Mouse (Mus musculus): ENCODE data around the gene Fads3. TPM values are rescaled to one million over a fixed set of nuclear protein-coding genes. Genes with fewer than 3 reads are reported as not detected.

The Fads3 gene
- total RNA-seq, 2 experiments from 2014 or later: 55.6 to 55.7 TPM

GRCm38 (mm10) chr19:10053692-10054260, 12.4 kb downstream of the Fads3 start:
- DNase-seq: peak; percentile 52

- no peak for DNase-seq
Observed at GRCm38 (mm10) chr19:10054361-10055075, 13.1 kb downstream of the Fads3 start.

DNA sequence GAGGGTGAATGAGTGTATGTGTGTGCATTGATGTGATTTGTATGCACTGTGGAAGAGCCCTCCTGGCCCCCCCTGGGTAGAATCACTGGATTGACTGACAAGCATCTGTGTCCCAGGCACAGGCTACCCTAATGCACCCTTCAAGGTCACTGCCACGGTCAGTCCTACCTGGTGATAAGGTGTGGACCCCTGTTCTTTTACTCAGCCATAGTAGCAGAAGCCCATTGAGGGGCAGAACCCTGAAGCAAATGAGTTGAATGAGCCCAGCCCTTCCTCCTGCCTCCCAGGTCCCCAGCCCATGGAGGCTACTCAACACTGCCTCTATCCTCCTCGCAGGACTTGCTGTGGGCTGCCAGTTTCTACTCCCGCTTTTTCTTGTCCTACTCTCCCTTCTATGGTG, 13.9 kb downstream of the Fads3 start:
- DNase-seq: no peak

GRCm38 (mm10) chr19:10055783-10056660, 14.7 kb downstream of the Fads3 start:
- no peak for DNase-seq

GRCm38 (mm10) chr19:10056686-10057085, 15.3 kb downstream of the Fads3 start:
- no peak for DNase-seq

DNA sequence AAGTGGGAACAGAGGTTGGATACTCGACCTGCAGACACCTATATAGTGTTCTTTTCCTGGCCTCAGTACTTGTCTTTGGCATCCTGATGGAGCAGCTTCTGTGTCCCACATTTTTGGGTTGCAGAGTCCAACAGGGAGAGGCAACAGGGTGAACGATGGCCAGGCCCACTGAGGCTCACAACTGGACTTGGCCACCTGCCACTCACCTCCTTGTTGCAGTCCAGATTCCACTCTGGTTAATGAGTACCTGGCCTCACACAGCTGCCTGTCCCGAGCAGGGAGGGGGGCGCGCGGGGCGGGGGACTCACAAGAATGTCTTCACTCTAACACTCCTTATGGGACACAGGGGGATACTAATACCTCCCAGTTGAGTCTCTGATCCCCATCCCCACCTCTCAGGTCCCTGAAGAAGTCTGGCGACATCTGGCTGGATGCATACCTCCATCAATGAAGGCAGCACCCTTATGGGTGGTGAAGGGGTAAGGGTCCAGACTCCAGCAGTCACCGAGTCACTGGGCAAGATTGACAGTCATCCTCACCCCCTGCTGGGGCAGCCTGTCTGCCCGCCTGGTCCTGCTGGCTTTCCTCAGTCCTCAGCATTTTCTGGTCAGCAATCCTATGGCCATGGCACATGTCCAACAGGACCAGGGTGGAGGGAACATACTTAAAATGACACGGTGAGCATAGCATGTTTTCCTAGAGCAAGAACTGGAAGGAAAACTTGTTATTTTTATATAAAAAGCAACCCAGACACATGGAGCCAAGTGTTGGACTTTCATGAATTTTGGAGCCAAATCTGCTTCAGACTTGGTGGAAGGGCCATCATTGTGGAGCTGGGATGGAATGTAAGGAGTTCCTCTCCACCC, 16.4 kb downstream of the Fads3 start:
- no peak for DNase-seq

GRCm38 (mm10) chr19:10058352-10058825, 17.0 kb downstream of the Fads3 start:
- no peak for DNase-seq

DNA sequence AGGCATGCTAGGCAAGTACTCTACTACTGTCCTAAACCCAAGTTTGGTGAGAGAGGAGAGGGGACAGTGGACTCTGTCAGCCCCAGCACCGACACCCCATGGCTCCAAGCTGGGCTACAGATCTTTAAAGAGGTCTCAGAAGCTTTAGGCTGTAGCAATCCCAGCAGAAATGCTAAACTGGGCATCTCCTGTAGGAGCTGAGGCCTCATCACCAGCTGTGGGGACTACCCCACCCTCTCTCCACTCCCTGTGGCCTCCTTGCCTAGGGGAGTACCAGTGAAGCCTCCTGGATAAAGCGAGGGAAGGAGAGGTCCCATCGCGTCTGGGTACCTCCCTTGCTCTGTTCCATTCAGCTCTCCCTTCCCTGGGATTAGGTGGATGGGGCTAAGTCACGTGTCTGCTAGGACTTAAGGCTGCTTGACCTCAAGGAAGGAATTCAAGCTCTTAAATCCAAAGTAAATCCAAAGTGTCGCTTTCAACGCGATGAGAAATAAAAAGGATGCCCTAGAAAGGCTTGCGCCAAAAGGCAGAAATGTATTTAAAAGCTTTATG, 17.6 kb downstream of the Fads3 start:
- DNase-seq: no peak

- DNase-seq: peak; percentile 52
Observed at GRCm38 (mm10) chr19:10059911-10060567, 18.7 kb downstream of the Fads3 start.

DNA sequence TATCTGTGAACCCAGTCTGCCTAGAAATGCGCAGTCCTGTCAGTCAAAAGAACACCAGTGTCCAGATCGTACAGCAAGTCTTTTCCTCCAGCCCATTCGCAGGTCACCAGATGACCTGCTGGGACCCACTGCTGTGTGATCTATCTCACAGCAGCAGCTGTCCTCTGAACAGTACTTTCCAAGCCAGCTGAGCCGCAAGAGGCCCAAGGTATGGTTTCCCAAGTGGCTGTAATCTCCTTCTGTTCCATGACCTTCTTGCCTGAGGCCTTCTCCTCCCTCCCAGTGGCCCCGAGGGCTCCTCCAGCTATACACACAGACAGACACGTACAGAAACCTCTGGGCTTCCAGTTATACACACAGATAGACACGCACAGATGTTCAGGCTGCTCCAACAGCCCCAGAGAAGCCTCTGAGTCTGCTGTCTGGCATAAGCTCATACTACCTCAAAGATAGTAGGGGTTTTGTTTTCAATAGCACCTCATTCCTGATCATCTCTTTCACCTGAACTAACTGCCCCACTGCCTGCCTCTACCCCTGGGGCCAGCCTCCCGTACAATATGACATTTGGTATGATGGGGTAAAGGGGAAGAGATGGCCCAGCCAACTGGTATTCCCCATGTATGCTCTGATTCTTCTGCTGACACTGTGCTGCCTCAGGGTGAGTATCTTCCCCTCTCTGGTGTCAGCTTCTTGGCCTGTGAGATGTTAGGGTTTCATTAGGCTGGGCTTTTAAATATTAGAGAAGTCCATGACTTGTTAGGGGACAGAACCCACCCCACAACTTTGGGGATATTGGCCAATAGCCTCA, 19.6 kb downstream of the Fads3 start:
- DNase-seq: no peak

DNA sequence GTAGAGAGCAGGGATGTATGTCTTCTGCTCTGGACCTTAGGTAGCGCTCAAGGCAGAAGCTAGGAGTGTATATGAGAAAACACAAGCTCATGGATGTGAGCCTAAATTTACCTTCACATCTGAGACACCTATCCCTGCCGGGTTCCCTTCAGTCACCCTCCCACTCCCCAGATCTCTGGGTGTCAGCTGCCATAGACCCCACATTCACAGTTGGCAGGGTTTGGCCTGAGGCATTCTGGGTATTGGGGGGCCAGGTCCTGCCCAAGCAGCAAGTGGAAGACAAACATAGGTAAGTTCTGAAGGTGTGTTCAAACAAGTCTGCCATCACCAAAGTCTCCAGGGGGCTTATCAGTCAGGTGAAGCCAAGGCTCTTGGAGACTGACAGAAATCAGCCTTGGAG, 20.3 kb downstream of the Fads3 start:
- no peak for DNase-seq

DNA sequence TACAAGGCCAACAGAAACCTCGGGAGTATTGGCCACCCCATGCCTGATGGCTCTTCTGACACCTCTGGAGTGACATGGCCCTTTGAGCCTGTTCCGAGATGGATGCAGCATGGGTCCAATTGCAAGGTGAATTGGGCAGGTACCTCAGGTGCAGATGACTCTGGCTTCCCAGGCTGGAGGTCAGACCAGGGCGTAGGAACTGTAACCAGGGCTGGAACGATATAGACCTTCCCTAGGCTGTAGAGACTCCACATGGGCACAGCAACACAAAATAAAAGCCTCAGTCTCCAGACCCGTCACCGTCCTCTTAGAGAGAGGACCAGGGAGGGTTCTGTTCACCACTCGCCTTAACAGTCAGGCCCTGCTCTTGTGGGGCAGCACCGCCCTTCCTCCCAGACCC, 20.9 kb downstream of the Fads3 start:
- DNase-seq: no peak

- DNase-seq: no peak
Observed at GRCm38 (mm10) chr19:10062862-10063261, 21.5 kb downstream of the Fads3 start.

DNA sequence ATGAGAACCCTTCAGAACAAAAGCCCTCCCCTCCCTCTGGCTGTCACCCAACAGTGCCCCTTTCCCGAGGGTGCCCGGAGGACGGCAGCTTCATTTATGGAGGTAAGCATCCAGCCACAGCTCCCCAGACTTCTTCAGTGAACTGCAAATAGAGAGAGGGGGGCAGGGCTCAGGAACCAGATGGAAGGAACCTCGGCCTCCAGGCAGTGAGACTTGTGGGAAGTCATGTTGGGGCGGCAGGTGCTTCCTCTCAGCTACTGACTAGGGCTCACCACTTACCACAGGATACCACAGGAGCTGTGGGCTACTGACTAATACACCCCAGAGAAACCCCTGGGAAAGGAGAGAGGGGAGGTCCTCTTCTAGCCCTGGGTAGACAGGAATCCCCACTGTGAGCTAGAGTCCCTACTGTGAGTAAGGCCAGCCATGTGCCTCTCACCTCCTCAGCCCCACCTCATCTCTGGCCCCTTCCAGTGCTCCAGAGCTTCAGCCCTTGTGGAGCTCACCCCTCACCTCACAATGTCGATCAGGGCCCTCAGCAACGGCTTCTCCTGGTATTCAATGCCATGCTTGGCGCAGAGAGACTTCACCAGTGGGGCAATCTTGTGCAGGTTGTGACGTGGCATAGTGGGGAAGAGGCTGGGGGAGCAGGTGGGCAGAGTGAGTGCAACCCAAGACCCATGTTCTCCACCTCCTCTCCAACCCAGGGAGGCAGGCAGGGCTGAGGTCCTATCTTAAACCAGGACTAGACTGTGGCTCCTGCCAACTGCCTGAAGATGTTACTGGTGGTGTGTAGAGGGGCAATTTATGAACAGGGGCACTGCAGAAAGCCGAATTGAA, 23.0 kb downstream of the Fads3 start:
- no peak for DNase-seq

GRCm38 (mm10) chr19:10065465-10066188, 24.3 kb downstream of the Fads3 start:
- DNase-seq: no peak

DNA sequence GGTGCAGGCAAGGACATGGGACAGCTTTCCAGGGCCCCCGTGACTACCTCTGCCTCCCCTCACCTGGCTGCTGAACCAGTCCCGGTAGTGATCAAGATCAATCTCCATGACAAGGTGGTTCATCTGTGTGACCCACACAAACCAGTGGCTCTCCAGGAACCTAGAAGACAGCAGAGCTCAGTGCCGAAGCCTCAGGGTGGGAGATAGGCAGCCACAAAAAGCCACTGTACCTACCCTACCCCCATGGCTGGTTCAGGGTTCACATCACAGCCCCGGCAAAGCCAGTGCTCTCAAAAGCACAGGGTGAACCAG, 24.8 kb downstream of the Fads3 start:
- no peak for DNase-seq

- DNase-seq: no peak
Observed at GRCm38 (mm10) chr19:10066502-10066901, 25.1 kb downstream of the Fads3 start.

DNA sequence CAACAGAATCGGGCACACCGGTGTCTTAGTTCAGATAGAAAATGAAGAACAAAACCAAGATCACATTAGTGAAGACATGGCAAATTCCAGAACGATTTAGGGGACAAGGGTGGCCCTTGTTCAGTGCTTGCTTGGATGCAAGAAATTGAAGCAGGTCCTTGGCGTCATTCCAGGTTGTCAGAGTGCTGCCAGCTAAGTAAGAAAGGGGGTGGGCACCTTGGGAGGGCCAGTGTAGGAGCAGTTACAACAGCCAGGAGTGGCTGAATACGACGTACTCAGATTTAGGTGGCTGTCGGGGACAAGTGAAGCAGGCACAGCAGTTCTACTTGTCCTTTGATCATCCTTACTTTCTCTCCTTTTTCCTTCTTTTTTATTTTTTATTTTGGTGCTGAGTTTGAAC, 26.3 kb downstream of the Fads3 start:
- no peak for DNase-seq

Measured in heart, postnatal 4 days (tissue).